Mouse (Mus musculus): ENCODE data around the gene P2rx4. TPM values are rescaled to one million over a fixed set of nuclear protein-coding genes. Genes with fewer than 3 reads are reported as not detected.
A peak's percentile ranks its signal among the peaks of the same experiment; 100 is the strongest.

The P2rx4 gene
- polyA plus RNA-seq, 1 experiment from 2014 or later, result 6.2 TPM

DNA sequence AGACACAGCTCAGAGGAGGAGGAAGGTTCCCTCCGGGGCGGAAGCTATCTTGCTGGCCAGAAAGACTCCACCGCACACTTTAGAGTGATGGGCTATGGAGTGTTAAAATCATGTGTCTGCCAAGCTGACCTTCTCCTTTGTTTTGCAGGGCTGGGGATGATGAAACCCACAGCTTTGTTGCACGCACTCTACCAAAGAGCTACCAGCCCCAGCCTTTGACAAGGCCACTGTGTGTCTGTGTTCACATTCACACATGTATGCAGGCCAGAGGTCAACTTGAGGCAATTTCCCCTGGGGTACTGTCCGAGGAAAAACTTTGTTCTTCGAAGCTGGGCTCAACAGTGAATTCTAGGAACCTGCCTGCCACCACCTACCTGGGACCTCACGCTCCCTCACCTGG is 28.5 kb downstream of the P2rx4 start:
- Histone ChIP-seq H3K4me1 (replicated peaks) (peaks cover 24% of the 10 kb centered on the region), H3K4me3 (no peak overlapping the region), H3K27me3 (ENCODE audit: insufficient read depth, poor library complexity, severe bottlenecking) (no peaks in the 10 kb centered on the region), H3K9me3 (no peaks in the 10 kb centered on the region), H3K36me3 (peaks cover 34% of the 10 kb centered on the region), H3K27ac (no peak overlapping the region)
- DNase-seq (ENCODE audit: low spot score), result no peak
- WGBS, result 82% methylated on average over 7 of the region's 7 CpGs

DNA sequence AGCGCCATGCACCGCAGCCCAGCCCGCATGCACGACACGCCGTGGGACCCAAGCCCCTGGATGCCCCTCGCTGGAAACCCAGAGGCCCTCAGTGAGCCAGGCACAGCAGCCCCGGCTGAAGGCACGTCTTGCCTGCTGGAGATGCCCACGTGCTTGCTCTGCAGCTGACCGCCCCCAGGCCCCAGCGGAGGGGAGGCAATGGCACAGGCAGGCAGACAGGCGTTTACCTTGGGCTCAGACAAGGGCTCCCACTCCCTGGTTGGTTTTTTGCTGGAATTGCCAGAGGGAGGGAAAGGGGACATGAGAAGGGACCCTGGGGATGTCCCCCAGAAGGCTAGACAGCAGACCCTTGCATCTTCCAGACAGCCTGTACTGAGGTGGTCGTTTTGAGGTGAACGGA is 29.4 kb downstream of the P2rx4 start:
- peaks cover 43% of the 10 kb centered on the region for H3K36me3 ChIP-seq
- no peak for DNase-seq (ENCODE audit: low spot score)
- 90% methylated on average over 15 of the region's 15 CpGs for WGBS
- no peaks in the 10 kb centered on the region for H3K9me3 ChIP-seq
- no peaks in the 10 kb centered on the region for H3K27me3 ChIP-seq (ENCODE audit: insufficient read depth, poor library complexity, severe bottlenecking)
- no peak overlapping the region for H3K4me3 ChIP-seq
- H3K4me1 ChIP-seq (replicated peaks), result peaks cover 20% of the 10 kb centered on the region
- peak overlapping the region; percentile 56; the same call in 1 of the 2 replicates for H3K27ac ChIP-seq

DNA sequence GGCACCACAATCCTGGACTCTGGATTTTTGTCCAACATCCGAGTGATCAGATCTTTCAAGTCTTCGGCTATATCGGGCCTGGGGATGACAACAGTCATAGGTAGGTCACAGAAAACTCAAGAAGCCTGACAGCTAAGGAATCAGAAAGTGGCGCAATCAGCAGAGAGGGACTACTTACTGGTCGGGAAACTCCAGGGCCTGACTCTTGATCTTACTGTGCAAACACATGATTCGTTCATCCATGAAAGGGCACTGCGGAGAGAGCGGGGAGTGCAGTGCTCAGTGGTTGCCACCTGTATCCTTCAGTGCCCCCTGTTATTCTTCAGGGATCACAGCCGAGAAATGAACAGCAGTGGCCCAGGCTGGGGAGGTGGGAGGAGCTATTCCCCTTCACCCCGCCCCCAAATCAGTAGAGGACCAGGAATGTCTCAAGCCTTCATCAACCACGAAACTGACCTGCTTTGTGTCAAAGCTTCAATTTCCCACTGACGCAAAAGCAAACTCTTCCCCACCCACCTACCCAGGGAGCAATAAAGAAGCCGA is 36.6 kb downstream of the P2rx4 start:
- no peak overlapping the region for H3K4me3 ChIP-seq
- no peaks in the 10 kb centered on the region for H3K9me3 ChIP-seq
- no peak overlapping the region for H3K27ac ChIP-seq
- H3K4me1 ChIP-seq (replicated peaks), result no peaks in the 10 kb centered on the region
- H3K27me3 ChIP-seq (ENCODE audit: insufficient read depth, poor library complexity, severe bottlenecking), result no peaks in the 10 kb centered on the region
- H3K36me3 ChIP-seq, result peaks cover 79% of the 10 kb centered on the region
- 84% methylated on average over 13 of the region's 13 CpGs for WGBS
- no peak for DNase-seq (ENCODE audit: low spot score)

DNA sequence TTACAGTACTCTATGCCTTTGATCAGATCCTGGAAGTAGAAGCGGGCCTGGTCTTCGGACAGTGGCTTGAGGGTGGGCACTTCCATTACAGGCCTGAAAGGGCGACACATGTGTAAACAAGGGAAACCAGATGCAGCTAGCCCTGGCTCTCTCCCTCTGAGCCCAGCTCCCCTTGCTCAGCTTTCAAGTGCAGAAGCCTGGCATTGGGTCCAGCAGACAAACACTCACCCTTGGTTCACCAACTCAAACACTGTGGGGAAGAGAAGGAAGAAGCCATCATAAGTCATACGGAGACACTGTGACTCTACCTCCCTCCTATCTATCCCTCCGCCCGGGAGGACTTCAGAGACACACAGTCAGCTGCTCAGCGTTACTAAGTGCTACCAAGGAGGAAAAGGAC is 40.6 kb downstream of the P2rx4 start:
- DNase-seq (ENCODE audit: low spot score), result no peak
- Histone ChIP-seq H3K4me3 (no peak overlapping the region), H3K27ac (no peak overlapping the region), H3K9me3 (no peaks in the 10 kb centered on the region), H3K4me1 (replicated peaks) (no peaks in the 10 kb centered on the region), H3K36me3 (peaks cover 57% of the 10 kb centered on the region), H3K27me3 (ENCODE audit: insufficient read depth, poor library complexity, severe bottlenecking) (no peaks in the 10 kb centered on the region)
- 86% methylated on average over 7 of the region's 7 CpGs for WGBS

DNA sequence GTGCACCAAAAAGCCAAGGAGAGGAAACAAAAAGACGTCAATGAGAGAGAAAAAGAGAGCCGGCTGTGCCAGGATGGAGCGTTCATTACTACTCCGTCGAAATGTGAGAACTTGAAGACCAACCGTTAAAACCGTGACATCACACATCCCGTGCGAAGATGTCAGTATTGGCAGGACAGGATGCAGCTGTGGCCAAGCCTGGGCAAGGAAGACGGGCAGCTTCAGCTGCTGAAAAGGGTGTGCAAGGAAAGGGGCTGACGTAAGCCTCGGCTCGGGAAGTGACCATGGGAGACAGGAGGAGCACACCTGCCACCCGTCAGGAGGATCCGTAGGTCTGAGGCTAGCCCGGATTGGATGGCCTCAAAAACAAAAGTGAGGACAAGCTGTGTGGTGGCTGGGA is 47.1 kb downstream of the P2rx4 start:
- Histone ChIP-seq H3K27ac (no peak overlapping the region), H3K4me1 (replicated peaks) (no peaks in the 10 kb centered on the region), H3K4me3 (no peak overlapping the region), H3K27me3 (ENCODE audit: insufficient read depth, poor library complexity, severe bottlenecking) (no peaks in the 10 kb centered on the region), H3K36me3 (peaks cover 54% of the 10 kb centered on the region), H3K9me3 (0 out of 2 replicates have a peak, but pooled peaks cover 4% of the 10 kb centered on the region)
- WGBS, result 90% methylated on average over 16 of the region's 16 CpGs
- DNase-seq (ENCODE audit: low spot score), result no peak

DNA sequence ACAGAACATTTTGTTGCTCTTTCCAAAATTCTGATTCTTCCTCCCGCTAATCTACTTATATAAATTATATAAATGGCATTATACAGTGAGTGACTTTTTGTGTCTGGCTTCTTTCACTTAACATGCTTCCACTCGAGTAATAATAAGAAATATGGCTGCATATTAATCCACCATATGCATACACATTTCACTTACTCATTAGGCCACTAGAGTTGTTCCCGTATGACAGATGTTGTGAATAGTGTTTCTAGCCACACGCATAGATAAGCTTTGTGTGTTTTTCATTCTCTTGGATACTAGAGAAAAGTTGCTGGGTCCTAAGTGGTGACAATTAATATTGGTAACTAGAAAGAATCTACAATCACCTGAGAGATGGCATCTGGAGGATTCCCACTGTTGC is 48.3 kb downstream of the P2rx4 start:
- H3K9me3 ChIP-seq, result 0 out of 2 replicates have a peak, but pooled peaks cover 4% of the 10 kb centered on the region
- no peaks in the 10 kb centered on the region for H3K27me3 ChIP-seq (ENCODE audit: insufficient read depth, poor library complexity, severe bottlenecking)
- no peak overlapping the region for H3K4me3 ChIP-seq
- no peak overlapping the region for H3K27ac ChIP-seq
- no peaks in the 10 kb centered on the region for H3K4me1 ChIP-seq (replicated peaks)
- 95% methylated on average over 4 of the region's 4 CpGs for WGBS
- no peak for DNase-seq (ENCODE audit: low spot score)
- peaks cover 59% of the 10 kb centered on the region for H3K36me3 ChIP-seq

DNA sequence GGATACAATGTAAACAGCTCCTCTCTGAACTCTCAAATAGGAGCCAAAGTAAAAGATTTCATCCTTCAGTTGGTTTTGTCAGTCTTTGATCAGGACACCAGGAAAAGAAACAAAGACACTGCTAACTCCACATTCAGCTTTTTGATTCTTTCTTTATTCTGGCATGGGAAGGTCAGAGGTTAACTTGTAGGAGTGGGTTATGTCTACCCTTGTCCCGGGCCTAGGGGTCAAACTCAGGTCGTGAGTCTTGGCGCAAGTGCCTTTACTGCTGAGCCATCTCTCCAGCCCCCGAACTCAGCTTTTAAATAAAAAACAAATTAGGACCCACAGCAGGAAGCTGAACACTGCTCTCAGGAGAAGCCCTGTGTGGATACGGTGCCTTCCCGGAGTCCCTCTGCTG is 48.8 kb downstream of the P2rx4 start:
- Histone ChIP-seq H3K36me3 (peaks cover 55% of the 10 kb centered on the region), H3K4me1 (replicated peaks) (no peaks in the 10 kb centered on the region), H3K9me3 (0 out of 2 replicates have a peak, but pooled peaks cover 4% of the 10 kb centered on the region), H3K27ac (no peak overlapping the region), H3K27me3 (ENCODE audit: insufficient read depth, poor library complexity, severe bottlenecking) (no peaks in the 10 kb centered on the region), H3K4me3 (no peak overlapping the region)
- 42% methylated on average over 6 of the region's 6 CpGs for WGBS
- DNase-seq (ENCODE audit: low spot score), result no peak

DNA sequence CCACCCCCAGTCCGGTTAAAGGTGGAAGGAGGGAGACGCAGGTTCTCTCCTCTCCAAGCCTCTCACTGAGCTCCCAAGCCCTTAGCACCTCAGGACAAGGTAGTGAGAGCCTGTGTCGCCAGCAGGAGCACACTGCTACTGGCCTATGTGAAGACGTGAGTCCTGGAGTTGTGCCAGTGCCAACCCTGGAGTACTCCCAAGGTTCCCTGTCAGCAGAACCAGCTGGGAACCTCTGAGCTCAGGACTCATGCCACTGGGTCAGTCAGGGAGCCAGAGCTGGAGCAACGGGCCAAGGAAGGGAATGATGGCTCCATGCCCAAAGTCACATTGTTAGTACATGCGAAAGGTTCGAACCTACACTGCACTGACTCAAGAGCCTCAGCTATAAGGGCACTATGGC is 49.3 kb downstream of the P2rx4 start:
- DNase-seq (ENCODE audit: low spot score), result no peak
- WGBS, result 91% methylated on average over 7 of the region's 7 CpGs
- Histone ChIP-seq H3K27ac (no peak overlapping the region), H3K27me3 (ENCODE audit: insufficient read depth, poor library complexity, severe bottlenecking) (no peaks in the 10 kb centered on the region), H3K4me1 (replicated peaks) (no peaks in the 10 kb centered on the region), H3K4me3 (no peak overlapping the region), H3K9me3 (0 out of 2 replicates have a peak, but pooled peaks cover 4% of the 10 kb centered on the region), H3K36me3 (peaks cover 55% of the 10 kb centered on the region)

DNA sequence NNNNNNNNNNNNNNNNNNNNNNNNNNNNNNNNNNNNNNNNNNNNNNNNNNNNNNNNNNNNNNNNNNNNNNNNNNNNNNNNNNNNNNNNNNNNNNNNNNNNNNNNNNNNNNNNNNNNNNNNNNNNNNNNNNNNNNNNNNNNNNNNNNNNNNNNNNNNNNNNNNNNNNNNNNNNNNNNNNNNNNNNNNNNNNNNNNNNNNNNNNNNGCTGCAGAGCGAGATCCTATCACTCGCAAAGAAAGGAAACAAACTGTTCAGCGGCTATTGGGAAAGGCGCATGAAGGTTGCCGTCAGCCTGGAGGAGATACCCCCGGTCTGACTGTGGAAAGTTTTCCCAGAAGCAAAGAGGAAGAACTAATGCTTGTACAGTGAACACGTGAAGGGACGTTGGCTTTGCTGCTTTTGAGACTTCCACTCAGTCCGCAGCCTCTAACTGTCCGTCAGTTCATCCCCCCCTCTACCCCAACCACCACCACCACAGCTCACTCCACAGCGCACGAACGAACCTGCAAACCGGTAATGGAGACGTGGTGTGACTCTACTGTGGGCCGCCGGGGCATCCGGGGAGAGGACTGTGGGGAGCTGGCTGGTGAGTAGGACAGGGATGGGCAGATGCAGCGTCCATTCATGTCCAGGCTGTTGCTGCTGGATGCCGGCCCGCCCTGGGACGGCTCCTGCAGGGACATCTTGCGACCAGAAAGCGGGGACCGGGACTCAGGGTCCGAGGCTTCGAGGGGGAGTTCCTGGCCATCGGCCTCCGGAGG is 56.1 kb downstream of the P2rx4 start:
- peaks cover 41% of the 10 kb centered on the region for H3K36me3 ChIP-seq
- H3K4me1 ChIP-seq (replicated peaks), result no peaks in the 10 kb centered on the region
- WGBS, result 85% methylated on average over 29 of the region's 29 CpGs
- H3K27me3 ChIP-seq (ENCODE audit: insufficient read depth, poor library complexity, severe bottlenecking), result no peaks in the 10 kb centered on the region
- no peak for DNase-seq (ENCODE audit: low spot score)
- H3K27ac ChIP-seq, result no peak overlapping the region; the same call in 1 of the 2 replicates
- no peaks in the 10 kb centered on the region for H3K9me3 ChIP-seq
- H3K4me3 ChIP-seq, result no peak overlapping the region

DNA sequence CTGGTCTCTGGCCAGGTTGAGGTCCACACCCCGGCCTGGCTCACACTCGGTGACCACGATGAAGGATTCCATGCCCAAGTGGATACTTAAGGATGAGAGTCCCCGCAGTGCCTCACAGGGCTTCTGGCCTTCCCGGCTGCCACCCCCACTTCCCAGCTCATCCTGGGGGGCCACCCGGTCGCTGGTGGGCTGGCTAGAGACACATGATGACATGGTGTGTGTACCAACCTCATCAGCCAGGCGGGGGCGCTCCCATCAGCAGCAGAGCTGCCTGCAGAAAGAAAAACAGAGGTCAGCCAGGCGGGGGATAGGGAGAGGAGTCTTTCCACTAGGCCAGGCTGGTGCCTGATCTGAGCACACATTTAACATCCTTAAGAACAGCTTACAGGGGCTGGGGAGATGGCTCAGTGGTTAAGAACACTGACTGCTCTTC is 56.7 kb downstream of the P2rx4 start:
- no peaks in the 10 kb centered on the region for H3K9me3 ChIP-seq
- peak; percentile 20 for DNase-seq (ENCODE audit: low spot score)
- no peaks in the 10 kb centered on the region for H3K4me1 ChIP-seq (replicated peaks)
- H3K27ac ChIP-seq, result no peak overlapping the region; the same call in 1 of the 2 replicates
- 53% methylated on average over 10 of the region's 10 CpGs for WGBS
- peaks cover 39% of the 10 kb centered on the region for H3K36me3 ChIP-seq
- H3K4me3 ChIP-seq, result no peak overlapping the region
- no peaks in the 10 kb centered on the region for H3K27me3 ChIP-seq (ENCODE audit: insufficient read depth, poor library complexity, severe bottlenecking)

DNA sequence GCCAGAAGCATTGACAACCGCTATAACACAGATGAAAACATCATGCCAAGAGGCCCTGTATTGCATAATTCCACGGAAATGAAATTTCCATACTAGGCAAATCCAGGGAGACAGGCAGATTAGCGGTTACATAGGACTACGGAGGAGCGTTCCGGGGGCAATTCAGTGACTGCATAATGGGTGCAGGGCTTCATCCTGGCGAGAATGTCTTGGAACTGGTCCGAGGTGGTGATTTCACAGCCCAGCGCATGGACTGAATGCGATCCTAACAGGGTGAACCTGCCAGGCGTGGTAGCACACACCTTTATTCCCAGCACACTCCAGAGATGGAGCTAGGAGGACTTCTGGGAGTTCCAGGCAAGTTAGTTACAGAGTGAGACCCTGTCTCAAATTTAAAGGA is 59.9 kb downstream of the P2rx4 start:
- H3K4me3 ChIP-seq, result no peak overlapping the region
- peaks cover 8% of the 10 kb centered on the region; the same call in 1 of the 2 replicates for H3K4me1 ChIP-seq (replicated peaks)
- no peak overlapping the region for H3K27ac ChIP-seq
- WGBS, result 91% methylated on average over 11 of the region's 11 CpGs
- H3K27me3 ChIP-seq (ENCODE audit: insufficient read depth, poor library complexity, severe bottlenecking), result no peaks in the 10 kb centered on the region
- H3K36me3 ChIP-seq, result peaks cover 47% of the 10 kb centered on the region
- no peak for DNase-seq (ENCODE audit: low spot score)
- H3K9me3 ChIP-seq, result no peaks in the 10 kb centered on the region

DNA sequence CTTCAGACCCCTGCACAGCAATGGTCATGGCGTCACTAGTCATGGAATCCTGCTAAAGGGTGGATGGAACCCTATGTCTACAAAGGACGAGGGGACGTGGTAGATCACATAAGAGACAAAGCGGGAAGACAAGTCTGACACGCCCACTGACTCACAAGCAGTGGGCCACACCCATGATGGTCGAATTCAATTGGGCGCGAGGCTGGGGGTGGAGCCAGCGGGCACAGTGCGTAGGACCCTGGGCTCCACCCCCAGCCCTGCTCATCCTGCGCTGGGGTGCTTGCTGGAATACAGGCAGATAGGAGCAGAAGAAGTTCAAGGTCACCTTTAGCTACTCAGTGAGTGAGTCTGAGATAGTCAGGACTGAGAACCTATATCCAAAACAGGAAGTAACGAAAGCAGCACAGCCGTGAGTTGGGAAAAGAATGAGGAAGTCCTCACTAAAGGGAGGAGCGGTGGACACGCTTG is 61.8 kb downstream of the P2rx4 start:
- DNase-seq (ENCODE audit: low spot score), result no peak
- 88% methylated on average over 15 of the region's 15 CpGs for WGBS
- H3K36me3 ChIP-seq, result peaks cover 46% of the 10 kb centered on the region

DNA sequence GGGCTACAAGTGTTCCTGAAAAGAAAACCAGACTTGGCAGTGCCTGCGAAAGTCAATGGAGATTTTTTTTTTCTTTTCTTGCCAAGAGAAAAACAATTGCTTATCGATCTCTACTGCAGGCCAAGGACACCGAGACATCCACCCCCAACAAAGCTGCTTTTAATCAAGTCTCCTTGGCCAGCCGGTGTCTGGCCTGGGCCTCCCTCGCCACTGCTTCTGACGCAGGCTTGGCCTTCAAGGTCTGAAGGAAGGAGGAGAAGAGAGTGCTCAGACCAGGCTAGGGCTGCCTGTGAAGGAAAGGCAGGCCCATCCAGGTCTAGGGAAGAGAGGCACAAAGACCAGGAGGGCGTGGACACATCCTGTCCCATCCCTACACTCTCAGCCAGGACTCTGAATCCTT is 63.0 kb downstream of the P2rx4 start:
- Histone ChIP-seq H3K4me3 (no peak overlapping the region), H3K4me1 (replicated peaks) (peaks cover 8% of the 10 kb centered on the region; the same call in 1 of the 2 replicates), H3K36me3 (peaks cover 53% of the 10 kb centered on the region), H3K27me3 (ENCODE audit: insufficient read depth, poor library complexity, severe bottlenecking) (no peaks in the 10 kb centered on the region), H3K9me3 (no peaks in the 10 kb centered on the region), H3K27ac (peak overlapping the region; percentile 59)
- WGBS, result 81% methylated on average over 7 of the region's 7 CpGs
- DNase-seq (ENCODE audit: low spot score), result no peak

More for the DNA sequence above, 61.8 kb downstream of the P2rx4 start:
- Histone ChIP-seq H3K4me1 (replicated peaks) (peaks cover 8% of the 10 kb centered on the region; the same call in 1 of the 2 replicates), H3K4me3 (no peak overlapping the region), H3K9me3 (no peaks in the 10 kb centered on the region), H3K27ac (no peak overlapping the region), H3K27me3 (ENCODE audit: insufficient read depth, poor library complexity, severe bottlenecking) (no peaks in the 10 kb centered on the region)
